Mouse (Mus musculus) cortical plate, adult 2 months (tissue): ENCODE results near the gene Man1c1.

Experiments used
- CTCF ChIP-seq: fragments of 200-500 bp; IDR thresholded peaks from 2 replicates; pipeline ENCODE4 v1.5.1; 2011; ENCODE audit warnings: mild to moderate bottlenecking, control low read depth, low read length; ENCODE audit not compliant: insufficient read depth; ENCODE audit errors: extremely low read depth
- POLR2A ChIP-seq: fragments of 200-500 bp; IDR thresholded peaks from 2 replicates; pipeline ENCODE4 v1.6.1; 2011; ENCODE audit warnings: mild to moderate bottlenecking, low read length, control low read depth; ENCODE audit not compliant: insufficient read depth; ENCODE audit errors: extremely low read depth

GRCm38 (mm10) chr4:134645042-134645948 lies 58.8 kb downstream of the Man1c1 start:
- TF ChIP-seq CTCF (no peak), POLR2A (no peak)
